Mouse (Mus musculus) limb, embryonic 15.5 days (tissue): ENCODE measurements around the gene Ppp3r1. TPM values are rescaled to one million over a fixed set of nuclear protein-coding genes. Genes with fewer than 3 reads are reported as not detected.

Source experiments
- ATAC-seq: fragments of 200-750 bp; cut with Nextera tagmentation; 2 replicates; pipeline ENCODE4 v1.8.0; 2017; ENCODE audit warnings: low read depth, moderate TSS enrichment; ENCODE audit not compliant: insufficient number of reproducible peaks, low FRiP score, low TSS enrichment
- H3K27ac ChIP-seq: fragments of 300-500 bp; sonication (generic); 2 replicates; pipeline ENCODE4 v1.5.1; 2015; ENCODE audit warnings: moderate library complexity, mild to moderate bottlenecking, inconsistent platforms
- H3K27me3 ChIP-seq: fragments of 300-500 bp; sonication (generic); 2 replicates; pipeline ENCODE4 v1.6.1; 2015; ENCODE audit warnings: inconsistent platforms
- H3K36me3 ChIP-seq: fragments of 300-500 bp; sonication (generic); 2 replicates; pipeline ENCODE4 v1.6.1; 2015; ENCODE audit warnings: inconsistent platforms
- H3K4me1 ChIP-seq: fragments of 300-500 bp; sonication (generic); 2 replicates; pipeline ENCODE4 v1.6.1; 2015; ENCODE audit warnings: inconsistent platforms
- H3K4me2 ChIP-seq: fragments of 300-500 bp; sonication (generic); 2 replicates; pipeline ENCODE4 v1.6.1; 2015; ENCODE audit warnings: mild to moderate bottlenecking, inconsistent platforms
- H3K4me3 ChIP-seq: fragments of 300-500 bp; sonication (generic); 2 replicates; pipeline ENCODE4 v1.5.1; 2015; ENCODE audit warnings: mild to moderate bottlenecking, inconsistent platforms
- H3K9ac ChIP-seq: fragments of 300-500 bp; sonication (generic); 2 replicates; pipeline ENCODE4 v1.6.1; 2015; ENCODE audit warnings: inconsistent platforms
- H3K9me3 ChIP-seq: fragments of 300-500 bp; sonication (generic); 2 replicates; pipeline ENCODE4 v1.6.1; 2016; ENCODE audit warnings: inconsistent platforms
- WGBS: fragments of 180-500 bp; shearing (Covaris S2); methylation state at CpG from one replicate; pipeline ENCODE4 v1.1.7; 2015; 5-methylcytosine and 5-hydroxymethylcytosine counted together
- polyA plus RNA-seq: library from polyadenylated mRNA; unstranded; fragments of >200 nt; fragmentation: Nextera tagmentation; extraction: Ambion mirVana; gene quantifications from 2 replicates; pipeline ENCODE4 v1.2.1, GENCODE M21; 2015

Gene Ppp3r1
- polyA plus RNA-seq, 1 experiment from 2014 or later: 98.8 TPM

DNA sequence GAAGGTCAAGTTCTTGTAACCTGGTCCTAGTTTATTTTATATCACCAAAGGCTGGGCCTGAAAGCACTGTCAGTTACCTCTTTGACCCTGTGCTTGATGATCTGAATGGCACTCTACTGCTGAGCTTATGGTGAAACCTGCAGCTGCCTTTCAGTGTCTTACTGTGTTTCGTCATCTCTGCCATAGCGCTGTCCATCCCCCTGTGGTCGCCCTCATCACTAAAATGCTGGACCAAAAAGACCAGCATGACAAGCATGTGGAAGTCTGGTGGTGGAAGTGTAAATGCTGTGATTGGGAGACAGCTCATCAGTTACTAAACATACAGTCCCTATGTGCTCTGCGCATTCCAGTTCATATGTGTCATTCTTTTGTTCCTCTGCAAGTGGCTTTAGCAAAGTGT is 13.2 kb downstream of the Ppp3r1 start:
- Histone ChIP-seq H3K4me2 (no peak overlapping the region), H3K27me3 (no peaks in the 10 kb centered on the region), H3K9ac (no peak overlapping the region), H3K4me1 (0 out of 2 replicates have a peak, but pooled peaks cover 2% of the 10 kb centered on the region), H3K27ac (no peak overlapping the region), H3K4me3 (no peak overlapping the region), H3K9me3 (no peaks in the 10 kb centered on the region), H3K36me3 (peaks cover 5% of the 10 kb centered on the region; the same call in 1 of the 2 replicates)
- ATAC-seq: no peak
- 88% methylated on average over 4 of the region's 4 CpGs for WGBS

DNA sequence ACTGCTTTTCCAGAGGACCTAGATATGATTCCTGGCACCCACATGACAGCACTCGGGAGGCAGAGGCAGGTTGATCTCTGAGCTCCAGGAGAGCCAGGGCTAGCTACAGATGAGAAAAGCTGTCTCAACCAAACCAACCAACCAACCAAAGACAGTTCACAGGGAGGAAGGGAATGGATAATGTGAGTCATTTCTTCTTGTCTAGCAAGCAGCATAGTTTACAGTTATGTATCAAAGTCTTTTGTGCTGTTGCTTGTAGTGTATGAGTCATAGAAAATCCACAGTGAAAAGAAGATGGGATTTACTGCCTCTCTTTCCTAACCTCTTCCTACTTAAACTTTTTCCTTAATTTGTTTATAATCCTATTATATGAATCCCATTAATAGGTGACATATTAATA is 17.6 kb downstream of the Ppp3r1 start:
- 89% methylated on average over 1 of the region's 1 CpGs for WGBS
- H3K4me1 ChIP-seq: no peaks in the 10 kb centered on the region
- H3K4me2 ChIP-seq: no peak overlapping the region
- H3K27ac ChIP-seq: no peak overlapping the region
- H3K9ac ChIP-seq: no peak overlapping the region
- H3K9me3 ChIP-seq: no peaks in the 10 kb centered on the region
- no peaks in the 10 kb centered on the region for H3K27me3 ChIP-seq
- no peak overlapping the region for H3K4me3 ChIP-seq
- H3K36me3 ChIP-seq: peaks cover 5% of the 10 kb centered on the region; the same call in 1 of the 2 replicates
- no peak for ATAC-seq

DNA sequence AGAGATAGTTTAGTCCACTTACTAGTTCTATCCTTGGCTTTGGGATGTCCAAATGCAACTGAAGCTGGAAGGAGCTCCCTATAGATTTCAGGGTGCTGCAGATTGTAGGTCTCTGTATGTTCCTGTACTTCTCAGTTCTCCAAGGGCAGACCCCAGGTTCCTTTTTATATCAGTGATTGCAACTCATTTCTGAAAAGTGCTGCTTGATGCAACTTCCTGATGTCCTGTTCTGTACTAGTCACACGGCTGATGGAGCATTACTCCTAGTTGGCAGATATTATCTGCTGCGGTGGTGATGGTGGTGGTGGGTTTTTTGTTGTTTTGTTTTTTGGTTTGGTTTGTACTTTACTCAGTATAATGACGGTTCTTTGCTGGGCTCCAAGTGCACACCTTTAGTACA is 21.7 kb downstream of the Ppp3r1 start:
- Histone ChIP-seq H3K36me3 (peaks cover 6% of the 10 kb centered on the region), H3K4me1 (no peaks in the 10 kb centered on the region), H3K27ac (no peak overlapping the region), H3K4me3 (no peak overlapping the region), H3K9me3 (no peaks in the 10 kb centered on the region), H3K9ac (no peak overlapping the region), H3K27me3 (no peaks in the 10 kb centered on the region), H3K4me2 (no peak overlapping the region)
- WGBS: 87% methylated on average over 3 of the region's 3 CpGs
- no peak for ATAC-seq

DNA sequence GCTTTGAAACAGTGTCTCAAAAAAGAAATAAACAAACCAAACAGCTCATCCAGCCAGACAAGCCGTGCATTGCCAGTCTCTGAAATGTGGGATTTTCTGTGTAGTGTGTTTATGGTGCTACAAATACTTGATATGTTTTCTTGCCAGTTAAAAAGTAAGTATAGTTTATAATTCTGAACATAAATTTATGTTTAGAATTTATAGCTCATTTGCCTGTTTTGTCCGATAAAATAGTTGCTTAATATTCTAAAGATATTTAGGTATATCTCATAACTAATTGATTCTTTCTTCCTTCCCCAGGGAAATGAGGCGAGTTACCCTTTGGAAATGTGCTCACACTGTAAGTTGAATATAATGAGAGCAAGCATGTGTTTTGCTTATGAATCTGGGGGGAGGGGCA is 22.7 kb downstream of the Ppp3r1 start, which contains the start of gene Wdr92:
Gene Wdr92 (plus strand): TSS at position 301 of the 400 bp plus-strand sequence.
- no peak within 1 kb of the TSS for H3K4me3 ChIP-seq
- no peak within 1 kb of the TSS for H3K27ac ChIP-seq
- no peaks in the 10 kb centered on the region for H3K9me3 ChIP-seq
- 79% methylated on average over 3 of the region's 3 CpGs for WGBS
- H3K27me3 ChIP-seq: no peaks in the 10 kb centered on the region
- ATAC-seq: no peak
- no peak within 1 kb of the TSS for H3K4me2 ChIP-seq
- no peak within 1 kb of the TSS for H3K9ac ChIP-seq
- peaks cover 6% of the 10 kb centered on the region for H3K36me3 ChIP-seq
- H3K4me1 ChIP-seq: no peaks in the 10 kb centered on the region

DNA sequence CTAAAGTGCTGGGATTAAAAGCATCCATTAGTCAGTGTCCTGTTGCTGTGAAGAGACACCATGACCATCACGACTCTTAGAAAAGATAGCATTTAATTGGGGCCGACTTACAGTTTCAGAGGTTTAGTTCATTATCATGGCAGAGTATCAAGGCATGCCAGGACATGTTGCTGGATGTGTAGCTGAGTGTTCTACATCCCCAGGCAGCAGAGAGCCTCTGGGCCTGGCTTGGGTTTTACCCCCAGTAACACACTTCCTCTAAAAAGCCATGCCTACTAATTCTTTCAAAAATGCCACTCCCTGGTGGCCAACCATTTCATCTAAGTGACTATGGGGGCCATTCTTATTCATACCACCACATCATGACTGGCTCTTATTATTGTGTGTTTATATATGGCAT is 24.1 kb downstream of the Ppp3r1 start:
- H3K27ac ChIP-seq: no peak overlapping the region
- no peak overlapping the region for H3K4me2 ChIP-seq
- WGBS: 87% methylated on average over 2 of the region's 2 CpGs
- no peaks in the 10 kb centered on the region for H3K9me3 ChIP-seq
- H3K9ac ChIP-seq: no peak overlapping the region
- no peaks in the 10 kb centered on the region for H3K4me1 ChIP-seq
- no peaks in the 10 kb centered on the region for H3K27me3 ChIP-seq
- no peak for ATAC-seq
- peaks cover 6% of the 10 kb centered on the region for H3K36me3 ChIP-seq
- no peak overlapping the region for H3K4me3 ChIP-seq

DNA sequence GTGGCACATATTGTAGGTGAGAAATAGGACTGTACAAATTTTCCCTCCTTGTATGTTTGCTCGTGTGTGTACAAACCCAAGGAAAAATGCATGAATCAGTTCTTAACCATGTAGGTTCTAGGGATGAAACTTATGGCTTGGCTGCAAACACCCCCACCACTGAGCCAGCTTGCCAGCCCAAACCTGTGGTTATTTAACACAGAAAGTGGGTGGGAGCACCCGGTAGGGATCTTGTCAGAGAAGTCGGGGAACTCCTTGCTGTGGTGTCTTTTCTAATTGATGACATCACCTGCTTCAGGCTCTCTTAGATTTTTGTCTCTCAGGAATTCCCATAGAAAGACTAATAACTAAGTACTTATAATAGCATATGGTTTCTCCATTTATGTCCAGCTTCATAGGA is 28.6 kb downstream of the Ppp3r1 start:
- Histone ChIP-seq H3K4me1 (no peaks in the 10 kb centered on the region), H3K27ac (no peak overlapping the region), H3K4me2 (no peak overlapping the region), H3K4me3 (no peak overlapping the region), H3K9me3 (no peaks in the 10 kb centered on the region), H3K9ac (no peak overlapping the region), H3K36me3 (peaks cover 5% of the 10 kb centered on the region), H3K27me3 (no peaks in the 10 kb centered on the region)
- ATAC-seq: no peak
- 76% methylated on average over 3 of the region's 3 CpGs for WGBS

DNA sequence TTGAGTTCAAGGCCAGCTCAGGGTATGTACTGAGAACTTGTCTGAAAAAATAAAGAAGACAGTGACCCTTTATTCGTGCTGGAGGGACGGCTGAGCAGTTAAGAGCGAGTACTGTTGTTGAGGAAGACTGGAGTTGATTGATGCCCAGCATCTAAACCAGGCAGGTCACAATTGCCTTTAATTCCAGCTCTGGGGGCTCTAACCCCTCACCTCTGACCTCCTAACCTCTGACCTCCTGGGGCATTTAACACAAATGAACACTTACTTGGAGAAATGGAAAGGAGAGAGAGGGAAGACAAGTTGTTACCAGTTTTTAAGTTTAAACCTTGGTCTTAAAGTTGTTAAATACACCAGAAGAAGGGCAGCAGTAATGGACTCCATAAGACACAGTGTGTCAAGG is 29.7 kb downstream of the Ppp3r1 start:
- no peak overlapping the region for H3K9ac ChIP-seq
- no peaks in the 10 kb centered on the region for H3K9me3 ChIP-seq
- H3K27me3 ChIP-seq: no peaks in the 10 kb centered on the region
- peaks cover 2% of the 10 kb centered on the region; the same call in 1 of the 2 replicates for H3K36me3 ChIP-seq
- H3K4me2 ChIP-seq: no peak overlapping the region
- 61% methylated on average over 3 of the region's 3 CpGs for WGBS
- no peak overlapping the region for H3K27ac ChIP-seq
- H3K4me1 ChIP-seq: no peaks in the 10 kb centered on the region
- no peak for ATAC-seq
- no peak overlapping the region for H3K4me3 ChIP-seq

DNA sequence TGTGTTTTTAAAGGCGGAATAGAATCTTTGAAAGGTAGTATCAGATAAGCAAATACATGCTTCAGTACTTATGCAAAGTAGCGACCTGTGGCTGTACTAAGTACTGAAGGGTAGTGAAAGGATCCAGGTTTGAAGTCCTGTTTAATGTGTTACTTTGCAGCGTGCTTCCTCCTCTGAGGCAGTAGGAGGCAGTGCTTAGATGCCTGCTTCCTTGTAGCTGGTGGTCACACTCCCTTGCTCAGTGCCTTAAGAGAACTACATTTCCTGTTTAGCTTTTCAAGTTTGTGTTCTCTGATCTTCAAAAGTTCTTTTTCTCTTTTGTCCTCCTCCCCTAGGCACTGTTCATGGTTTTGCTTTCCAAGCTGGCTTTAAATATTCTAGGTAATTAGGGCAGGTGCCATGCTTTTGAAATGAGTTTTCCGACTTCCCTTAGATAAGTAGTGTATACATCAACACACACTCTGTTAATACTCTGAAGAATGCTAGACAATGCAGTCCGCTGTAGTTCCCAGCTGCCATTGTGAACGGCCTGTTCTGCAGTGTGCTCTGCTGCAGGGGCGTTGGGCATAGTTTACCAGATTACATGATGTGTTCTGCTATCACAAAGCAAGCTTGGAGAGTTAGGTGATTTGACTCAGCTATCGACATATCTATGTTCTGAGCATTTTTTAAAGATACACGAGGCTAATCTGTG is 33.2 kb downstream of the Ppp3r1 start:
- 84% methylated on average over 9 of the region's 9 CpGs for WGBS
- H3K4me2 ChIP-seq: no peak overlapping the region
- peaks cover 34% of the 10 kb centered on the region for H3K36me3 ChIP-seq
- no peaks in the 10 kb centered on the region for H3K9me3 ChIP-seq
- no peak overlapping the region for H3K27ac ChIP-seq
- H3K27me3 ChIP-seq: no peaks in the 10 kb centered on the region
- no peak overlapping the region for H3K4me3 ChIP-seq
- H3K4me1 ChIP-seq: no peaks in the 10 kb centered on the region
- H3K9ac ChIP-seq: no peak overlapping the region
- ATAC-seq: no peak

DNA sequence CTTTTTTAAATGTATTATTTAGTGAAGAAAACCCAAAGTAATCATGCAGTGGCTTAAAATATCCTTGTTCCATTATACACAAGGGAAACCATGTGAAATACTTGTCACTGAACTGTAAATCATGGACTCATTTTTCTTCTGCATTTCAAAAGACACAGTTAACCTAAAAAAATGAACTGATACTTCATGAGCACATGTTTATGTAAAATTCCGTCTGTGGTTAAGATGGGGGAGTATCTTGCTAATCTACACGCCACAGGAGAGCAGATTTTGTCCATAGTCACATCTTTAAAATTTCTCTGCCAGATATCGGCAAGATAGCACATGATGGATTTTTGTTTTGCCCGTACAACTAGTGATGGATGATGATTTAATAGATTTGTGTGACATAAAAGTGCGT is 40.1 kb downstream of the Ppp3r1 start:
- Histone ChIP-seq H3K4me1 (no peaks in the 10 kb centered on the region), H3K4me3 (no peak overlapping the region), H3K9me3 (no peaks in the 10 kb centered on the region), H3K9ac (no peak overlapping the region), H3K4me2 (no peak overlapping the region), H3K27ac (no peak overlapping the region), H3K27me3 (no peaks in the 10 kb centered on the region), H3K36me3 (peaks cover 67% of the 10 kb centered on the region)
- 88% methylated on average over 5 of the region's 5 CpGs for WGBS
- ATAC-seq: no peak

DNA sequence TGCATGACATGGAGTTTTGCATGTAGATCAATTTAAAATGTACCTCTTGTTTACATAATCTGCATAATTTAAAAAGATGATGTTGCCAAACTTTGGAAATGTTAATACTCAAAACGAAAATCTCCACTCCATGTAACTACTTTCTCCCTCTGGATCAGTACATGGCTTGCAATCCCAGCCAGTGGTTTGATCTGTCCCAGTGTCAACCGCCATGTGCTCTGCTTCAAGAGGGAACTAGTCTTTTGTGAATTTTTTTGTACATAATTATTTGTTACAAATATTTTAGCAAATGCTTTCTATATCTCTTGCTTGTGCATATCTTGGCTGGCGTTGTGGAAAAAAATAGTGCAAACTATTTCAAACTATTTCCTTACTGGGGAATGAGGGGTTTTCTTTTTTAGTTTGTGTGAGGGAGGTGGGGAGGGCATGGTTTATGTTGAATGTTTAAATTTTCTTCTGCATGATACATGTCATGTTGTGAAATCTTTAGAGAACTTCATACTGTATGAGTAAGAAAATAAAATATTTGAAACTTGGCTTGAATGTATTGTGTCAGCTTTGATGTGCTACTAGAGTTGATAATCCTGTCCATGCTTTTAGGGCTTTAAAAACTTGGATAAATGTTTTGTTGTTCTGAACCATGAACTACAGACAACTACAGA is 40.9 kb downstream of the Ppp3r1 start:
- H3K4me1 ChIP-seq: no peaks in the 10 kb centered on the region
- no peaks in the 10 kb centered on the region for H3K27me3 ChIP-seq
- H3K36me3 ChIP-seq: peaks cover 62% of the 10 kb centered on the region
- H3K9me3 ChIP-seq: no peaks in the 10 kb centered on the region
- WGBS: 94% methylated on average over 3 of the region's 3 CpGs
- H3K4me2 ChIP-seq: no peak overlapping the region
- no peak overlapping the region for H3K9ac ChIP-seq
- no peak for ATAC-seq
- no peak overlapping the region for H3K4me3 ChIP-seq
- no peak overlapping the region for H3K27ac ChIP-seq

DNA sequence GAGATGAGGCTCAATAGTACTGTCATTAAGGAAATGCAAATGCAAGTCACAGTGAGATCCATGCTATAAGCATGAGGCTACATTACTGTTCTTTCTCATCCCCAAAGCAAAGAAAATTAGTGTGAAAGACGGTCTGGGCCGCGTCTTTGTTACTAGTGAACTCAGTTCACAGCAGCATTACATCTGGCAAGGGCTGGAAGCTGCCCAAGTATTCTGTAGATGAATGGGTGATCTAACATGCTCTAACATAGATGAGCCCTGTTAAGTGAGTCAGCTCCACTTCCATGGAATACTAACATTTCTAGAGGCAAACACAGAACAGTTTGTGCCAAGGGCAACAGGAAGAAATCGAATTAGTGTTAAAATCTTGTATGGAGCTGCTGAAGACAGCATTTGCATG is 41.9 kb downstream of the Ppp3r1 start:
- no peaks in the 10 kb centered on the region for H3K9me3 ChIP-seq
- H3K4me3 ChIP-seq: no peak overlapping the region
- H3K27ac ChIP-seq: no peak overlapping the region
- WGBS: 85% methylated on average over 4 of the region's 4 CpGs
- ATAC-seq: no peak
- H3K4me1 ChIP-seq: no peaks in the 10 kb centered on the region
- H3K36me3 ChIP-seq: peaks cover 53% of the 10 kb centered on the region
- H3K27me3 ChIP-seq: no peaks in the 10 kb centered on the region
- no peak overlapping the region for H3K4me2 ChIP-seq
- H3K9ac ChIP-seq: no peak overlapping the region

DNA sequence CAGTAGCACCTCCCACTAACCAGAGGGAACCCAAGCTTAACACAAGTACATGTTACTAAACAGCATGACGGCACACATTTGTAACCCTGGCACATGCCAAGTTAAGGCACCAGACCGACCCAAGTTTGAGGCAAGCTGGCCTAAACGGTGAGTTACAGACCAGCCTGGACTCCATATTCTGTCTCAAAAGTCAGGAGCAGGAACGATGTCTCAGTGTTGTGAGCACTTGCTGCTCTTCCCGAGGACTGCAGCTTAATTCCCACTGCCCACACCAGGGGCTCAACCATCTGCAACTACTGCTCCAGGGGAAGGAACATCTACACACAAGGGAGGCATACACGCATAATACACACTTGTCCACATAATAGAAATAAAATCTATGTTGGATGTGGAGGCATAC is 43.4 kb downstream of the Ppp3r1 start:
- H3K36me3 ChIP-seq: peaks cover 42% of the 10 kb centered on the region
- WGBS: 87% methylated on average over 6 of the region's 6 CpGs
- ATAC-seq: no peak

More for the DNA sequence above, 43.4 kb downstream of the Ppp3r1 start:
- no peak overlapping the region for H3K27ac ChIP-seq
- no peaks in the 10 kb centered on the region for H3K27me3 ChIP-seq
- H3K4me1 ChIP-seq: no peaks in the 10 kb centered on the region
- H3K9me3 ChIP-seq: no peaks in the 10 kb centered on the region
- H3K4me3 ChIP-seq: no peak overlapping the region
- no peak overlapping the region for H3K9ac ChIP-seq
- H3K4me2 ChIP-seq: no peak overlapping the region
